Mouse (Mus musculus) kidney, adult 2 months (tissue): ENCODE data around the gene Hormad1.

Experiments
- CTCF ChIP-seq: fragments of 200-500 bp; conservative IDR thresholded peaks from 2 replicates; pipeline ENCODE4 v1.5.1; 2011; ENCODE audit warnings: low read depth, mild to moderate bottlenecking, control low read depth, low read length, moderate library complexity, mixed read lengths; ENCODE audit not compliant: insufficient read depth, insufficient read length
- POLR2A ChIP-seq: fragments of 200-500 bp; IDR thresholded peaks from one replicate; pipeline ENCODE4 v1.6.1; 2011; ENCODE audit warnings: low read depth, low read length, control low read depth

GRCm38 (mm10) chr3:95511611-95512180, 47.8 kb upstream of the Hormad1 start:
- no peak for TF ChIP-seq CTCF
- no peak for TF ChIP-seq POLR2A
